Mouse (Mus musculus): Measurements from ENCODE around the gene Nek11. TPM values are rescaled to one million over a fixed set of nuclear protein-coding genes. Genes with fewer than 3 reads are reported as not detected.

The Nek11 gene
- total and polyA plus RNA-seq, 2 experiments from 2014 or later, result 1.4 to 3.6 TPM

DNA sequence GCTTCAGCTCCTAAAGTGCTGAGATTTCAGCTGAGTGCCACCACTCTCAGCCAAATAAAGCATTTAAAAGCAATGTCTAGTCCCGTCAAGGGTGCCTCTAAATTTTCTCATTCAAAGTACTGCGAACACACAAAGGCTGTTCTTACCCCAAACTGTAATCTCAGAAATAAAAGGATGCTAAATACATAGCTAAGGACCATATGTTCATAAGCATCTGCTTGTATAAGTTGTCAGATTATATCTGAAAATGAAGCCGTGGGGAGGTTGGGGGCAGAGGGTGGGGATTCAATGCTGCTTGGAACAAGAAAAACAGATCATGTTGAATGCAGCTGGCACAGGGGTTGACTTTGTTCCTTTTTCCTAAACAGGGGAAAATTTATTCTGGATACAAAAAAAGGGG lies 120.4 kb downstream of the Nek11 start:
- no peak overlapping the region for H3K4me3 ChIP-seq (ENCODE audit: low read depth, low read length)
- H3K27ac ChIP-seq (ENCODE audit: low read depth, low read length), result no peak overlapping the region
- no peak for TF ChIP-seq CTCF (IDR thresholded peaks at IDR 0.05)
- no peak overlapping the region for H3K4me2 ChIP-seq (ENCODE audit: low read depth, low read length, poor library complexity, severe bottlenecking)
- DNase-seq (ENCODE audit: low spot score) (no peak), ATAC-seq (ENCODE audit: low FRiP score) (no peak)
- no peaks in the 10 kb centered on the region for H3K9me3 ChIP-seq (ENCODE audit: low read length)
- H3K36me3 ChIP-seq (ENCODE audit: insufficient read depth, low read length), result no peaks in the 10 kb centered on the region
- WGBS, result 68% methylated on average over 3 of the region's 3 CpGs
- no peak overlapping the region for H3K9ac ChIP-seq (replicated peaks; ENCODE audit: low read length, poor library complexity, severe bottlenecking)
- H3K4me1 ChIP-seq (ENCODE audit: insufficient read depth, low read length), result no peaks in the 10 kb centered on the region
- H3K27me3 ChIP-seq (ENCODE audit: insufficient read depth, low read length), result no peaks in the 10 kb centered on the region

DNA sequence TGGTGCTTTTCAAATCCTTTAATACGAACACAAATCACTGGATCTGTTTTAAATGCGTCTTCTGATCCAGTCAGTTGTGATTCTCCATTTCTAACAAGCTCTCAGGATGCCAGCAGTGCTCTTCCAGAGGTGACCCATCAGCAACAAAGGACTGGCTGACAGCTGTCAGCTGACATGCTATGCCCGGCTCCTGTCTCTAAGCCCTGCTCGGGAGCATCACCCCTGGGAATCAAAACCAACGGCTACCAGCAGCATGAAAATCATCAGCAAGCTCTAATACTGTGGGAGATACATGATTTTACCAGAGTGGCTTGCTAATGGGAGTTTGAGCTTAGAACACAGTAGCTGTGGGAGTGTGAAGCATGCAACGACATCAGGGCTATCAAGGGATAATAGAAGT lies 121.0 kb downstream of the Nek11 start:
- no peaks in the 10 kb centered on the region for H3K4me1 ChIP-seq (ENCODE audit: insufficient read depth, low read length)
- no peaks in the 10 kb centered on the region for H3K27me3 ChIP-seq (ENCODE audit: insufficient read depth, low read length)
- WGBS, result 14% methylated on average over 6 of the region's 6 CpGs
- ATAC-seq (ENCODE audit: low FRiP score) (no peak), DNase-seq (ENCODE audit: low spot score) (no peak)
- H3K27ac ChIP-seq (ENCODE audit: low read depth, low read length), result no peak overlapping the region
- no peak for TF ChIP-seq CTCF (IDR thresholded peaks at IDR 0.05)
- no peak overlapping the region for H3K4me3 ChIP-seq (ENCODE audit: low read depth, low read length)
- H3K36me3 ChIP-seq (ENCODE audit: insufficient read depth, low read length), result no peaks in the 10 kb centered on the region
- no peaks in the 10 kb centered on the region for H3K9me3 ChIP-seq (ENCODE audit: low read length)
- H3K9ac ChIP-seq (replicated peaks; ENCODE audit: low read length, poor library complexity, severe bottlenecking), result no peak overlapping the region
- H3K4me2 ChIP-seq (ENCODE audit: low read depth, low read length, poor library complexity, severe bottlenecking), result no peak overlapping the region

DNA sequence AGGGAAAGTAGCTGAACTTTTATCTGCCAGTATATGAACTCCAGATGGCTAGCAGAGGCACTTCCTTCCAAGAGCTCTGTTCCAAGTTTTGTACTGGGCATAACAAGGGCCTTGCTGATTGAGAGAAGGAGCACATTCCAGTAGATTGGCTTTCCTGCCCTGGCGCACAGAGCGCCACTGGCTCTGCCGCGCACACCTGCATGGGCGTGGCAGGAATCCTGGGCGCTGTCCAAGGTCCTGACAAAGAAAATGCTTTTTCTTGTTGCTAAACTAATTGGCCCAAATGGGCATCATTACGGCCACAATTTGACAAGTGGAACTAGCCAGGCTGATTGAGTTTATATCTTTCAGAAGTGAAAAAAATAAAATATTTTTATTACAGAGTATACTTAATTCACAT lies 123.1 kb downstream of the Nek11 start:
- no peak for ATAC-seq (ENCODE audit: low FRiP score)
- no peak overlapping the region for H3K9ac ChIP-seq (replicated peaks; ENCODE audit: low read length, poor library complexity, severe bottlenecking)
- no peaks in the 10 kb centered on the region for H3K36me3 ChIP-seq (ENCODE audit: insufficient read depth, low read length)
- TF ChIP-seq CTCF (IDR thresholded peaks at IDR 0.05), result no peak
- no peak for DNase-seq (ENCODE audit: low spot score)
- no peaks in the 10 kb centered on the region for H3K4me1 ChIP-seq (ENCODE audit: insufficient read depth, low read length)
- no peak overlapping the region for H3K27ac ChIP-seq (ENCODE audit: low read depth, low read length)
- H3K9me3 ChIP-seq (ENCODE audit: low read length), result no peaks in the 10 kb centered on the region
- WGBS, result 21% methylated on average over 7 of the region's 7 CpGs
- H3K27me3 ChIP-seq (ENCODE audit: insufficient read depth, low read length), result no peaks in the 10 kb centered on the region
- H3K4me3 ChIP-seq (ENCODE audit: low read depth, low read length), result no peak overlapping the region
- H3K4me2 ChIP-seq (ENCODE audit: low read depth, low read length, poor library complexity, severe bottlenecking), result no peak overlapping the region

DNA sequence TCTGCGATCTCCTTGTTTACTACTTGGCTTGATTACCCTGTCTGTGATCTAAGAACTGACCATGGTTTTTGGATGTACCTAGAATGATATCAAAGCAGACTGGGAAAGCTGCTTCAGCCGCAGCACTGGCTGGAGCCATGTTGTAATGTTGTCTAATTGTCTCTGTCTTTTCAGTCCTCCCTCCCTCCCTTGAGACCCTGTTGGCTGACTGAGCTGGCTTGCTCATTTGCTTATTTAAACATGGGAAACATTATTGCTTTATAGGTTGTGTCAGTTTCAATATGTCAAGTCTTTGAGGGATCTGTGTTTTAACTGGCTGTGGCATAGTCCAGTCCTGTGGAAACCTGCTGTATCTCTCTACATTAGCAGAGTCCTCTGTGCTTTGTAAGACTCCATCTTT lies 132.2 kb downstream of the Nek11 start:
- 55% methylated on average over 2 of the region's 2 CpGs for WGBS
- H3K4me2 ChIP-seq (ENCODE audit: low read depth, low read length, poor library complexity, severe bottlenecking), result no peak overlapping the region
- no peaks in the 10 kb centered on the region for H3K9me3 ChIP-seq (ENCODE audit: low read length)
- no peak overlapping the region for H3K4me3 ChIP-seq (ENCODE audit: low read depth, low read length)
- H3K27me3 ChIP-seq (ENCODE audit: insufficient read depth, low read length), result no peaks in the 10 kb centered on the region
- DNase-seq (ENCODE audit: low spot score) (peak; percentile 54), ATAC-seq (ENCODE audit: low FRiP score) (no peak)
- H3K27ac ChIP-seq (ENCODE audit: low read depth, low read length), result no peak overlapping the region
- no peaks in the 10 kb centered on the region for H3K36me3 ChIP-seq (ENCODE audit: insufficient read depth, low read length)
- H3K4me1 ChIP-seq (ENCODE audit: insufficient read depth, low read length), result 0 out of 2 replicates have a peak, but pooled peaks cover 6% of the 10 kb centered on the region
- TF ChIP-seq CTCF (IDR thresholded peaks at IDR 0.05), result no peak
- no peak overlapping the region for H3K9ac ChIP-seq (replicated peaks; ENCODE audit: low read length, poor library complexity, severe bottlenecking)

DNA sequence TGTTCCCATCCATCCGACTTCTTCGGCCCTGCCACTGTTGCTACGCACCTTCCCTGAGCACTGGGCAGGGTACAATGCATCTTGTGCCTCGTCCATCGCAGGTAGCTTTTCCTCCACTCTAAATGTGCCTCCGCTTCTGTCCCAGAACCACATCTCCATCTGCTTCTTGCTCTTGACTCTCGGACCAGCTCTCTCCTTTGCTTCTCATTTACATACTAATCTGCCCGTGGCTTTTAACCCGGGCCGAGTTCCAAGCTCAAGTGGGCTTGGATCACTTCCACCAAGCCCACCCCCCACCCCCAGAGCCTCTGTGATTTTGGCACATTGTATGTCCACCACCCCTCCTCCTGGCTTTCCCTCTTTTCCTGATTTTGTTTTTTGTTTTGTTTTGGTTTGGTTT lies 137.7 kb downstream of the Nek11 start:
- Histone ChIP-seq H3K27ac (ENCODE audit: low read depth, low read length) (no peak overlapping the region), H3K4me2 (ENCODE audit: low read depth, low read length, poor library complexity, severe bottlenecking) (no peak overlapping the region), H3K9ac (replicated peaks; ENCODE audit: low read length, poor library complexity, severe bottlenecking) (no peak overlapping the region), H3K36me3 (ENCODE audit: insufficient read depth, low read length) (no peaks in the 10 kb centered on the region), H3K27me3 (ENCODE audit: insufficient read depth, low read length) (no peaks in the 10 kb centered on the region), H3K9me3 (ENCODE audit: low read length) (no peaks in the 10 kb centered on the region), H3K4me1 (ENCODE audit: insufficient read depth, low read length) (0 out of 2 replicates have a peak, but pooled peaks cover 8% of the 10 kb centered on the region), H3K4me3 (ENCODE audit: low read depth, low read length) (no peak overlapping the region)
- ATAC-seq (ENCODE audit: low FRiP score) (no peak), DNase-seq (ENCODE audit: low spot score) (peak; percentile 51)
- TF ChIP-seq CTCF (IDR thresholded peaks at IDR 0.05), result no peak
- WGBS, result 56% methylated on average over 10 of the region's 10 CpGs

DNA sequence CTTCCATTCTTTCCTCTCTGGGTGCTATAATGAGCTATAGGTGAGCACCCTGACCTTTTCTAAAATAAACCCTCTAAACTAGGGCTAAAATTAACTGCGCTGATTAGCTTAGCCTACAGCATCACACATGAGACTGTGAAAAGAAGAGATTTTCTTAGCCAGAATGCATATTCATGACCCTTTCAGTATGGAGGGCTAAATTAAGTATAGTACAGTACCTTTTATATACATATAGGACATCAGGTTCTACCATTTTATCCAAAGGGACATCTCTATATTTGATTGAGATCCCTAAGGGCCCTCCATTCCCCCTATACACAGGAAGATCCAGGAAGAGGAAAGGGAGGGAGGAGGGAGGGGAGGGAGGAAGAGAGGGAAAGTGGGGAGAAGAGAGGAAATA lies 141.2 kb downstream of the Nek11 start:
- H3K4me2 ChIP-seq (ENCODE audit: low read depth, low read length, poor library complexity, severe bottlenecking), result no peak overlapping the region
- H3K9me3 ChIP-seq (ENCODE audit: low read length), result no peaks in the 10 kb centered on the region
- ATAC-seq (ENCODE audit: low FRiP score) (no peak), DNase-seq (ENCODE audit: low spot score) (no peak)
- no peak for TF ChIP-seq CTCF (IDR thresholded peaks at IDR 0.05)
- WGBS, result 90% methylated on average over 1 of the region's 1 CpGs
- H3K4me1 ChIP-seq (ENCODE audit: insufficient read depth, low read length), result 0 out of 2 replicates have a peak, but pooled peaks cover 5% of the 10 kb centered on the region
- no peak overlapping the region for H3K9ac ChIP-seq (replicated peaks; ENCODE audit: low read length, poor library complexity, severe bottlenecking)
- H3K36me3 ChIP-seq (ENCODE audit: insufficient read depth, low read length), result no peaks in the 10 kb centered on the region
- H3K4me3 ChIP-seq (ENCODE audit: low read depth, low read length), result no peak overlapping the region
- H3K27me3 ChIP-seq (ENCODE audit: insufficient read depth, low read length), result no peaks in the 10 kb centered on the region
- no peak overlapping the region for H3K27ac ChIP-seq (ENCODE audit: low read depth, low read length)
